Mouse (Mus musculus): ENCODE data around the gene Ptpn12. TPM values are rescaled to one million over a fixed set of nuclear protein-coding genes. Genes with fewer than 3 reads are reported as not detected.

The Ptpn12 gene
- 16.8 and 17.2 TPM in 2 replicates for polyA plus RNA-seq (2015; fragmentation: Nextera tagmentation; extraction: Ambion mirVana)

GRCm38 (mm10) chr5:21055820-21056531, at the start of gene Ptpn12:
Gene Ptpn12, minus strand, starts transcription at chr5:21055911.
- peak within 1 kb of the TSS; percentile 99 for H3K9ac ChIP-seq
- H3K27ac ChIP-seq (replicated peaks), result peak within 1 kb of the TSS; percentile 99
- H3K9me3 ChIP-seq, result no peaks in the 10 kb centered on the region
- ATAC-seq (ENCODE audit: extremely low read depth, insufficient number of reproducible peaks, low FRiP score, low TSS enrichment), result peak; percentile 95
- H3K4me2 ChIP-seq, result peak within 1 kb of the TSS; percentile 79
- H3K27me3 ChIP-seq (replicated peaks), result no peaks in the 10 kb centered on the region
- peaks cover 29% of the 10 kb centered on the region for H3K4me1 ChIP-seq
- H3K36me3 ChIP-seq, result no peaks in the 10 kb centered on the region
- peak within 1 kb of the TSS; percentile 99 for H3K4me3 ChIP-seq
- under 1% methylated on average over 63 of the region's 73 CpGs for whole genome bisulfite sequencing

GRCm38 (mm10) chr5:21091179-21091578, 35.5 kb upstream of the Ptpn12 start:
- Histone ChIP-seq H3K9ac (no peak overlapping the region), H3K4me3 (no peak overlapping the region), H3K4me1 (peaks cover 5% of the 10 kb centered on the region; the same call in 1 of the 2 replicates), H3K4me2 (no peak overlapping the region), H3K9me3 (no peaks in the 10 kb centered on the region), H3K36me3 (no peaks in the 10 kb centered on the region), H3K27me3 (replicated peaks) (no peaks in the 10 kb centered on the region), H3K27ac (replicated peaks) (no peak overlapping the region)
- ATAC-seq (ENCODE audit: extremely low read depth, insufficient number of reproducible peaks, low FRiP score, low TSS enrichment), result no peak
- WGBS, result 69% methylated on average over 6 of the region's 6 CpGs

- Histone ChIP-seq H3K27ac (replicated peaks) (peak overlapping the region; percentile 99), H3K27me3 (replicated peaks) (no peaks in the 10 kb centered on the region), H3K4me1 (peaks cover 19% of the 10 kb centered on the region), H3K9ac (peak overlapping the region; percentile 16; the same call in 1 of the 2 replicates), H3K36me3 (no peaks in the 10 kb centered on the region), H3K4me3 (peak overlapping the region; percentile 99), H3K4me2 (peak overlapping the region; percentile 79), H3K9me3 (no peaks in the 10 kb centered on the region)
- ATAC-seq (ENCODE audit: extremely low read depth, insufficient number of reproducible peaks, low FRiP score, low TSS enrichment), result no peak
- 71% methylated on average over 2 of the region's 2 CpGs for WGBS
Observed at GRCm38 (mm10) chr5:21057217-21057616, 1.5 kb upstream of the Ptpn12 start.

- ATAC-seq (ENCODE audit: extremely low read depth, insufficient number of reproducible peaks, low FRiP score, low TSS enrichment), result no peak
- H3K4me2 ChIP-seq, result peak overlapping the region; percentile 79
- peak overlapping the region; percentile 99 for H3K4me3 ChIP-seq
- H3K9me3 ChIP-seq, result no peaks in the 10 kb centered on the region
- no peaks in the 10 kb centered on the region for H3K36me3 ChIP-seq
- H3K27me3 ChIP-seq (replicated peaks), result no peaks in the 10 kb centered on the region
- peaks cover 23% of the 10 kb centered on the region for H3K4me1 ChIP-seq
- peak overlapping the region; percentile 80 for H3K9ac ChIP-seq
- H3K27ac ChIP-seq (replicated peaks), result peak overlapping the region; percentile 99
- 5% methylated on average over 8 of the region's 8 CpGs for WGBS
Observed at GRCm38 (mm10) chr5:21056595-21056994, 884 bp upstream of the Ptpn12 start.

- no peaks in the 10 kb centered on the region for H3K27me3 ChIP-seq (replicated peaks)
- H3K4me3 ChIP-seq, result peak overlapping the region; percentile 99
- H3K9me3 ChIP-seq, result no peaks in the 10 kb centered on the region
- H3K9ac ChIP-seq, result peak overlapping the region; percentile 99
- peak overlapping the region; percentile 75 for H3K4me2 ChIP-seq
- peak; percentile 25; the same call in 1 of the 2 replicates for ATAC-seq (ENCODE audit: extremely low read depth, insufficient number of reproducible peaks, low FRiP score, low TSS enrichment)
- peak overlapping the region; percentile 99 for H3K27ac ChIP-seq (replicated peaks)
- WGBS, result under 1% methylated on average over 63 of the region's 84 CpGs
- peaks cover 37% of the 10 kb centered on the region for H3K4me1 ChIP-seq
- no peaks in the 10 kb centered on the region for H3K36me3 ChIP-seq
Observed at GRCm38 (mm10) chr5:21055071-21055819, 466 bp downstream of the Ptpn12 start.

- Histone ChIP-seq H3K9me3 (no peaks in the 10 kb centered on the region), H3K4me3 (peak overlapping the region; percentile 99), H3K9ac (peak overlapping the region; percentile 99), H3K36me3 (no peaks in the 10 kb centered on the region), H3K27me3 (replicated peaks) (no peaks in the 10 kb centered on the region), H3K4me2 (peak overlapping the region; percentile 75), H3K4me1 (peaks cover 40% of the 10 kb centered on the region), H3K27ac (replicated peaks) (peak overlapping the region; percentile 99)
- under 1% methylated on average over 20 of the region's 20 CpGs for WGBS
- ATAC-seq (ENCODE audit: extremely low read depth, insufficient number of reproducible peaks, low FRiP score, low TSS enrichment), result no peak
Observed at GRCm38 (mm10) chr5:21054472-21055070, 1.1 kb downstream of the Ptpn12 start.

GRCm38 (mm10) chr5:21053571-21054307, 2.0 kb downstream of the Ptpn12 start:
- 32% methylated on average over 3 of the region's 3 CpGs for WGBS
- H3K36me3 ChIP-seq, result no peaks in the 10 kb centered on the region
- peaks cover 46% of the 10 kb centered on the region for H3K4me1 ChIP-seq
- H3K4me2 ChIP-seq, result peak overlapping the region; percentile 75
- peak overlapping the region; percentile 99 for H3K27ac ChIP-seq (replicated peaks)
- no peaks in the 10 kb centered on the region for H3K9me3 ChIP-seq
- H3K4me3 ChIP-seq, result peak overlapping the region; percentile 99
- H3K27me3 ChIP-seq (replicated peaks), result no peaks in the 10 kb centered on the region
- peak overlapping the region; percentile 99 for H3K9ac ChIP-seq
- no peak for ATAC-seq (ENCODE audit: extremely low read depth, insufficient number of reproducible peaks, low FRiP score, low TSS enrichment)

- Histone ChIP-seq H3K9ac (no peak overlapping the region), H3K36me3 (peaks cover 3% of the 10 kb centered on the region; the same call in 1 of the 2 replicates), H3K4me1 (peaks cover 47% of the 10 kb centered on the region), H3K27ac (replicated peaks) (no peak overlapping the region), H3K4me2 (peak overlapping the region; percentile 30; the same call in 1 of the 2 replicates), H3K4me3 (no peak overlapping the region), H3K27me3 (replicated peaks) (no peaks in the 10 kb centered on the region), H3K9me3 (no peaks in the 10 kb centered on the region)
- ATAC-seq (ENCODE audit: extremely low read depth, insufficient number of reproducible peaks, low FRiP score, low TSS enrichment), result no peak
- WGBS, result 100% methylated on average over 1 of the region's 1 CpGs
Observed at GRCm38 (mm10) chr5:21052521-21052920, 3.2 kb downstream of the Ptpn12 start.

GRCm38 (mm10) chr5:21050770-21051122, 5.0 kb downstream of the Ptpn12 start:
- no peak overlapping the region for H3K4me3 ChIP-seq
- H3K4me1 ChIP-seq, result peaks cover 56% of the 10 kb centered on the region
- ATAC-seq (ENCODE audit: extremely low read depth, insufficient number of reproducible peaks, low FRiP score, low TSS enrichment), result no peak
- H3K27me3 ChIP-seq (replicated peaks), result no peaks in the 10 kb centered on the region
- 27% methylated on average over 2 of the region's 2 CpGs for WGBS
- H3K36me3 ChIP-seq, result peaks cover 5% of the 10 kb centered on the region; the same call in 1 of the 2 replicates
- H3K9me3 ChIP-seq, result no peaks in the 10 kb centered on the region
- peak overlapping the region; percentile 26 for H3K4me2 ChIP-seq
- H3K27ac ChIP-seq (replicated peaks), result no peak overlapping the region; the same call in 1 of the 2 replicates
- no peak overlapping the region for H3K9ac ChIP-seq

- no peak for ATAC-seq (ENCODE audit: extremely low read depth, insufficient number of reproducible peaks, low FRiP score, low TSS enrichment)
- 57% methylated on average over 6 of the region's 6 CpGs for WGBS
- peaks cover 60% of the 10 kb centered on the region for H3K4me1 ChIP-seq
- no peak overlapping the region; the same call in 1 of the 2 replicates for H3K27ac ChIP-seq (replicated peaks)
- H3K9me3 ChIP-seq, result no peaks in the 10 kb centered on the region
- no peak overlapping the region for H3K4me3 ChIP-seq
- peak overlapping the region; percentile 26 for H3K4me2 ChIP-seq
- peaks cover 9% of the 10 kb centered on the region; the same call in 1 of the 2 replicates for H3K36me3 ChIP-seq
- H3K27me3 ChIP-seq (replicated peaks), result no peaks in the 10 kb centered on the region
- no peak overlapping the region for H3K9ac ChIP-seq
Observed at GRCm38 (mm10) chr5:21050061-21050769, 5.5 kb downstream of the Ptpn12 start.
